Mouse (Mus musculus) layer of hippocampus, postnatal 14 days (tissue): ENCODE data around the gene Lypd6b. TPM values are rescaled to one million over a fixed set of nuclear protein-coding genes. Genes with fewer than 3 reads are reported as not detected.

Experiments used
- DNase-seq, 2 experiments: peaks; one replicate each; pipeline ENCODE4 v3.0.0; 2021 to 2022; ENCODE audit warnings: low spot score in 2 of 2, mixed read lengths in 1 of 2
- total RNA-seq, 2 experiments: library from RNA; stranded (reverse); gene quantifications; 2 replicates each; pipeline ENCODE4 v1.2.3; 2021

Gene Lypd6b
- total RNA-seq, 2 experiments from 2014 or later, result 5.3 to 5.8 TPM

GRCm38 (mm10) chr2:49929931-49930330, 142.4 kb downstream of the Lypd6b start:
- no peak for DNase-seq

- DNase-seq, result no peak
Observed at GRCm38 (mm10) chr2:49937621-49938020, 150.1 kb downstream of the Lypd6b start.

GRCm38 (mm10) chr2:49938246-49938645, 150.8 kb downstream of the Lypd6b start:
- no peak for DNase-seq

GRCm38 (mm10) chr2:49940372-49940771, 152.9 kb downstream of the Lypd6b start:
- no peak for DNase-seq

GRCm38 (mm10) chr2:49942100-49942499, 154.6 kb downstream of the Lypd6b start:
- DNase-seq, result no peak

- DNase-seq, result no peak
Observed at GRCm38 (mm10) chr2:49951681-49952080, 164.2 kb downstream of the Lypd6b start.

GRCm38 (mm10) chr2:49952632-49953293, 165.3 kb downstream of the Lypd6b start:
- no peak for DNase-seq

- no peak for DNase-seq
Observed at GRCm38 (mm10) chr2:49957449-49957848, 170.0 kb downstream of the Lypd6b start.

GRCm38 (mm10) chr2:49961991-49962390, 174.5 kb downstream of the Lypd6b start:
- DNase-seq, result no peak

- no peak for DNase-seq
Observed at GRCm38 (mm10) chr2:49964899-49965298, 177.4 kb downstream of the Lypd6b start.

GRCm38 (mm10) chr2:49967748-49968147, 180.3 kb downstream of the Lypd6b start:
- no peak for DNase-seq

- no peak for DNase-seq
Observed at GRCm38 (mm10) chr2:49970990-49971389, 183.5 kb downstream of the Lypd6b start.

GRCm38 (mm10) chr2:49978606-49979005, 191.1 kb downstream of the Lypd6b start:
- DNase-seq, result no peak

- DNase-seq, result no peak
Observed at GRCm38 (mm10) chr2:49979991-49980390, 192.5 kb downstream of the Lypd6b start.

GRCm38 (mm10) chr2:49983021-49983420, 195.5 kb downstream of the Lypd6b start:
- peak; percentile 17 to 48 for DNase-seq

- DNase-seq, result no peak
Observed at GRCm38 (mm10) chr2:49984780-49985179, 197.3 kb downstream of the Lypd6b start.

GRCm38 (mm10) chr2:49995841-49996240, 208.4 kb downstream of the Lypd6b start:
- no peak for DNase-seq

- DNase-seq, result peak in 1 of 2 experiments; percentile 6
Observed at GRCm38 (mm10) chr2:49997216-49997615, 209.7 kb downstream of the Lypd6b start.

Other genes starting within 250 kb of the Lypd6b start
- gene Kif5c, start 168.4 kb upstream of the Lypd6b start, total RNA-seq, result 100 to 1,000 TPM; 557 to 563 TPM